Mouse (Mus musculus) bone marrow, adult 2 months (tissue): Measurements from ENCODE around the gene Ttc32.

Experiments used
- CTCF ChIP-seq: fragments of 200-500 bp; IDR thresholded peaks from 2 replicates; pipeline ENCODE4 v1.5.1; 2011; ENCODE audit warnings: low read length, control low read depth; ENCODE audit not compliant: control insufficient read depth, insufficient read depth
- POLR2A ChIP-seq: fragments of 200-500 bp; IDR thresholded peaks from 2 replicates; pipeline ENCODE4 v1.6.1; 2011; ENCODE audit warnings: low read depth, mild to moderate bottlenecking, control low read depth, low read length, borderline replicate concordance; ENCODE audit not compliant: control insufficient read depth

DNA sequence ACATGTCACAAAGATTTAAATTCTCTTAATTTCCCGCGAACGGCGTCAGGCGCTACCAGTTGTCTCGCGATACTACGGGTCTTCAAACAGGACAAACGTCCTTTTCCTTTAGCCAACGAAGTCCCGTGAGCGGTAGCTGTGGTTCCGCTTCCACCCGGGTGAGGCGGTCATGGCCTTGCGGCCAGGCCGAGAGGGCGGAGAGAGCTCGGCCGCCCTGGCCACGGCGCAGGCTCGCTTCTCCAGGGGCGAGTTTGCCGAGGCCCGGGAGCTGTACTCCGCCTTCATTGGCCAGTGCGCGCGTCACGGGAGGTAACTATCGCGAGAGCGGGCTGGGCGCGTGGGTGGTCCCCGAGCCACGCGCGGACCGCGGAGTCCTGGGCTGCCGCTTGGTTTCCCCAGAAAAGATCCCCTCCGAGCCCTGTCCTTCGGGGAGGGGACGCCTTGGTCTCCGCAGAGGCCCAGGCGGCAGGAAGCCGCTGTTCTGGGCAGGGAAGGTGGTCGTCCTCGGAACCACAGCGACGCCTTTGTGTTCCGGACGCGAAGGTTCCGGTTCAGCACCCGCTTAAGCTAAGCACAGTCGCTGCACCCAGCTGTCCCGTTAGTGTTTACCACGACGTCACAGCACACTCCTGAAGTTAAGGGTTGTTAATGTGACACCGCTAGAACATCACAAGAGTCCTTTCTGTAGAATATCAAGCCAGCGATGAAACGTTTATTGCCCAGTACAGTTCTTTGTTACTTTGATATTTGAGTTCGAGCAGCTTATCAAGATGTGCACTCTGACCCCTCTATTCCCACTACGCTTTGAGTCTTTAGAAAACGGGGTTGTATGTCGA, at the start of gene Ttc32:
- TF ChIP-seq CTCF (no peak), POLR2A (peak; percentile 86; the same call in 1 of the 2 replicates)
